Mouse (Mus musculus) kidney, adult 2 months (tissue): ENCODE results near the gene Lrig3.

Experiments used
- CTCF ChIP-seq: fragments of 200-500 bp; conservative IDR thresholded peaks from 2 replicates; pipeline ENCODE4 v1.5.1; 2011; ENCODE audit warnings: low read depth, mild to moderate bottlenecking, control low read depth, low read length, moderate library complexity, mixed read lengths; ENCODE audit not compliant: insufficient read depth, insufficient read length
- POLR2A ChIP-seq: fragments of 200-500 bp; IDR thresholded peaks from one replicate; pipeline ENCODE4 v1.6.1; 2011; ENCODE audit warnings: low read depth, low read length, control low read depth

GRCm38 (mm10) chr10:126029441-126030114 lies 63.6 kb downstream of the Lrig3 start:
- TF ChIP-seq CTCF (no peak), POLR2A (no peak)
